Mouse (Mus musculus) lung, embryonic 14.5 days (tissue): Measurements from ENCODE around the gene Alad. TPM values are rescaled to one million over a fixed set of nuclear protein-coding genes. Genes with fewer than 3 reads are reported as not detected.

Experiments
- ATAC-seq: fragments of 200-750 bp; cut with Nextera tagmentation; 2 replicates; pipeline ENCODE4 v1.8.0; 2017; ENCODE audit warnings: mild to moderate bottlenecking, moderate TSS enrichment, moderate library complexity; ENCODE audit not compliant: insufficient read depth
- DNase-seq: peaks from one replicate; pipeline ENCODE4 v3.0.0-alpha.2; 2015
- H3K27ac ChIP-seq: fragments of 300-500 bp; sonication (generic); 2 replicates; pipeline ENCODE4 v1.5.1; 2014; ENCODE audit warnings: low read depth, mild to moderate bottlenecking, moderate library complexity
- H3K27me3 ChIP-seq: fragments of 300-500 bp; sonication (generic); 2 replicates; pipeline ENCODE4 v1.6.1; 2014; ENCODE audit warnings: low read length, control low read depth; ENCODE audit not compliant: insufficient read depth
- H3K36me3 ChIP-seq: fragments of 300-500 bp; sonication (generic); 2 replicates; pipeline ENCODE4 v1.6.1; 2014; ENCODE audit warnings: control low read depth; ENCODE audit not compliant: insufficient read depth
- H3K4me1 ChIP-seq: fragments of 300-500 bp; sonication (generic); 2 replicates; pipeline ENCODE4 v1.6.1; 2014; ENCODE audit warnings: antibody characterized with exemption, control low read depth; ENCODE audit not compliant: insufficient read depth
- H3K4me2 ChIP-seq: fragments of 300-500 bp; sonication (generic); 2 replicates; pipeline ENCODE4 v1.6.1; 2014; ENCODE audit warnings: mild to moderate bottlenecking
- H3K4me3 ChIP-seq: fragments of 300-500 bp; sonication (generic); 2 replicates; pipeline ENCODE4 v1.5.1; 2014; ENCODE audit warnings: low read depth, low read length
- H3K9ac ChIP-seq: fragments of 300-500 bp; sonication (generic); 2 replicates; pipeline ENCODE4 v1.6.1; 2014
- H3K9me3 ChIP-seq: fragments of 300-500 bp; sonication (generic); 2 replicates; pipeline ENCODE4 v1.6.1; 2016; ENCODE audit warnings: low read depth, low read length, control low read depth
- CTCF ChIP-seq: IDR thresholded peaks from 2 replicates; pipeline ENCODE4 v1.5.1; 2016; ENCODE audit warnings: antibody characterized with exemption, low read depth
- WGBS: fragments of 180-500 bp; shearing (Covaris S2); extraction: QIAGEN DNeasy Blood & Tissue Kit; methylation state at CpG from one replicate; pipeline ENCODE4 v1.1.7; 2014; 5-methylcytosine and 5-hydroxymethylcytosine counted together
- polyA plus RNA-seq: library from polyadenylated mRNA; unstranded; fragments of >200 nt; fragmentation: Nextera tagmentation; extraction: Ambion mirVana; gene quantifications from 2 replicates; pipeline ENCODE4 v1.2.1, GENCODE M21; 2014

Alad gene
- polyA plus RNA-seq, 1 experiment from 2014 or later, result 110 TPM

DNA sequence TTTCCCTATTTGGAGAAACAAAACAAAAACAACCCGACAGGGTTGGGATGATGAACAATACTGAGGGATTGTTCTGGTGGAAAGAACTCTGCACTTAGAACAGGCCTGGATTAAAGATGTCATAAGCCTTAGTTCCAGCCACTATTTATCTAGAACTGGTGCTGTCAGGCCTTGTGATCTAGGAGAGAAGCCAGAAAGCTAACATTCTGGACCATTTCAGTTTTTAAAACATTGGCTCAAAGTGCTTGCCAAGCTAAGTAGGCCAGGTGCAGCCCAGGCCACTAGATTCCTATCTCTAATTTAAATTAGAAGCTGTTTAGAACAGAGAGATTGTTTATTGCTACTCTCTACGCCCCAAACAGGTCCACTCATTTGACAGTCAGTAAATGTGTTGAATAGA lies 6.5 kb upstream of the Alad start:
- no peaks in the 10 kb centered on the region for H3K27me3 ChIP-seq
- H3K27ac ChIP-seq, result no peak overlapping the region
- H3K9ac ChIP-seq, result no peak overlapping the region
- TF ChIP-seq CTCF, result no peak
- ATAC-seq, result no peak
- peaks cover 12% of the 10 kb centered on the region; the same call in 1 of the 2 replicates for H3K36me3 ChIP-seq
- H3K4me3 ChIP-seq, result no peak overlapping the region
- WGBS, result 67% methylated on average over 2 of the region's 2 CpGs
- no peak overlapping the region for H3K4me2 ChIP-seq
- no peak for DNase-seq
- peaks cover 6% of the 10 kb centered on the region for H3K4me1 ChIP-seq
- H3K9me3 ChIP-seq, result no peaks in the 10 kb centered on the region

DNA sequence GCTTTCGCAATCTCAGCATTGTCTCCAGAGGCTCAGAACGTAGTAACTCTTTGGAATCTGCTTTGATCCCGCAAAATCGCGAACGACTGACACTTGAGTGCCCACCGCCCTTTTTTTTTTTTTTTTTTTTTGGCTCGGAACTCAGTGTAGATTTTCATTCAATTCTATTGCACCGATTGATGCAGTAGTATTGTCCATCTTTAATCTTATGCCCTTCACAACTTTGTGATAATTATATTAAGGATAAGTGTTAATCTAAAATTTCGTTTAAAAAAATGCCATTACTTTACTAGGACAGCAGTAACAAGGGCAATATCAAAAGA lies 5.7 kb upstream of the Alad start:
- Histone ChIP-seq H3K9me3 (no peaks in the 10 kb centered on the region), H3K36me3 (peaks cover 12% of the 10 kb centered on the region; the same call in 1 of the 2 replicates), H3K27me3 (no peaks in the 10 kb centered on the region), H3K4me1 (peaks cover 6% of the 10 kb centered on the region), H3K9ac (peak overlapping the region; percentile 25; the same call in 1 of the 2 replicates), H3K4me3 (peak overlapping the region; percentile 86), H3K27ac (no peak overlapping the region), H3K4me2 (peak overlapping the region; percentile 93)
- no peak for DNase-seq
- WGBS, result 2% methylated on average over 10 of the region's 10 CpGs
- no peak for ATAC-seq
- TF ChIP-seq CTCF, result no peak

DNA sequence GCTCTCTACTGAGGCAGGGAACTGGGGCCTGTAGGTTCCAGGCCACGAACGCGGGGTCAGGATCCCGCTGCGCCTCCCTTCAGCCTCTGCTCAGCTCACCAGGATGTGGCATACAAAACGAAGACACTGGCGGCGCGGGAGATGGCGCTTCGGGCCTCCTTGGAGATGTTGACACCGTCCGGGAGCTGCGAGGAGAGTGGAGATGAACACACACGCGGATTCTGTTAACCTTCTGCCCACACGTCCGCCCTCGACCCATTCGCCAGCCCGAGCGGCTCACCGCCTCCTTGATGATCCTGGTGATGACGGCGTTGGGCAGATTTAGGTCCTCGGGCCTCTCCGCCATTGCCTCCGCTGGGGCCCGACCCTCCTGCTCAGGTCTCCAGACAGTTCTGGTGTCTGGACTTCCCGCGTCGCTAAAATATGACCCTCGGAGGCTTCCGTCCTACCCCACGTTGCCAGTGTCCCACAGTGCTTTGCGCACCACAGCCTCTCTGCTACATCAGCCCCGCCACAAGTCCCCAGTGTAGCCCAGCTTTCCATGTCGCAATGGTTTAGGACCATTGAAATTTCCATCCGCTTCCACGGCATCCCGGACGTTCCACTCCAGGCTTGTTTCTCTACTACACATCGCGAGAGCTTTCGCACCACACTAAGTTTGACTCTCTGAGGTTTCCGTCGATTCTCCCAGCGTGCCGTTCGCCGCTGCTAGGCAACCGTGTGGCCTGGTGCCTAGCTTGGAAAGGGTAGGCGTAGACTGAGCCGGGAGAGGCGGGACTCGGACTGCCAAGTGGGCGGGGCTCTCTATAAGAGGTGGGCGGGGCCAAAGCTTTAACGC lies 5.2 kb upstream of the Alad start, which contains the start of the genes Pole3 and 4933430I17Rik:
Gene Pole3 (minus strand): TSS at position 418 of the 838 bp plus-strand sequence.
Gene 4933430I17Rik (plus strand): TSS at position 719 of the 838 bp plus-strand sequence.
- H3K27ac ChIP-seq, result peak within 1 kb of the TSS; percentile 92
- under 1% methylated on average over 59 of the region's 59 CpGs for WGBS
- ATAC-seq, result peak; percentile 98

DNA sequence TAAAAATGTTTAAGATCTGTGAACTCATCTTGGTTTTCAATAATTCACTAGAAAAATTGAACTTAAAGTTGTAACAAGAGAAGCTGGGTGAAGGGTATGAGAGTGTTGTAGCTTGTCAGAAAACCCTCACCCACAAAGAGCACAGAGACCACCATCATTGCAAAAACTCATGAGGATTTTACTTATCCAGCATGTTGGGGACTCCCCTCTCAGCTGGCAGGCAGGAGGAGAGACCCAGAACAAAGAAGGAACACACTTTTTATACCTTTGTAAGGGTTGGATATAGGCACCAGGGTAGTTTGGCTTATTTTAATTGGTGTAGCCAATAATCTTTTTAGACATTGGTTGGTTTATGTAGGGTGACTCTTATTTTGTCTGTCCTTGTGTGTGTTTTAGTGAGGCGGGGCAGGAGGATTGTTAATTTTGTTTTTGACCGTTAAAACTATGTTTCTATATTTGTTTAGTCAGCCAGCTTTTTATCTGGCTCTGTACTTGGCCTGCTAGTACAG lies 1.2 kb upstream of the Alad start:
- H3K4me2 ChIP-seq, result no peak overlapping the region
- DNase-seq, result no peak
- WGBS, result 87% methylated on average over 2 of the region's 2 CpGs
- H3K27me3 ChIP-seq, result no peaks in the 10 kb centered on the region
- H3K36me3 ChIP-seq, result peaks cover 12% of the 10 kb centered on the region; the same call in 1 of the 2 replicates
- no peak overlapping the region for H3K27ac ChIP-seq
- no peaks in the 10 kb centered on the region for H3K9me3 ChIP-seq
- no peak for TF ChIP-seq CTCF
- no peak for ATAC-seq
- H3K4me1 ChIP-seq, result peaks cover 26% of the 10 kb centered on the region
- no peak overlapping the region for H3K9ac ChIP-seq
- H3K4me3 ChIP-seq, result no peak overlapping the region

More for the DNA sequence above, 5.2 kb upstream of the Alad start, which contains the start of the genes Pole3 and 4933430I17Rik:
- peak; percentile 100 for DNase-seq
- Histone ChIP-seq H3K9me3 (no peaks in the 10 kb centered on the region), H3K36me3 (peaks cover 12% of the 10 kb centered on the region; the same call in 1 of the 2 replicates), H3K9ac (peak within 1 kb of the TSS; percentile 91), H3K4me1 (peaks cover 8% of the 10 kb centered on the region), H3K4me2 (peak within 1 kb of the TSS; percentile 93), H3K27me3 (no peaks in the 10 kb centered on the region), H3K4me3 (peak within 1 kb of the TSS; percentile 86)
- TF ChIP-seq CTCF, result no peak

DNA sequence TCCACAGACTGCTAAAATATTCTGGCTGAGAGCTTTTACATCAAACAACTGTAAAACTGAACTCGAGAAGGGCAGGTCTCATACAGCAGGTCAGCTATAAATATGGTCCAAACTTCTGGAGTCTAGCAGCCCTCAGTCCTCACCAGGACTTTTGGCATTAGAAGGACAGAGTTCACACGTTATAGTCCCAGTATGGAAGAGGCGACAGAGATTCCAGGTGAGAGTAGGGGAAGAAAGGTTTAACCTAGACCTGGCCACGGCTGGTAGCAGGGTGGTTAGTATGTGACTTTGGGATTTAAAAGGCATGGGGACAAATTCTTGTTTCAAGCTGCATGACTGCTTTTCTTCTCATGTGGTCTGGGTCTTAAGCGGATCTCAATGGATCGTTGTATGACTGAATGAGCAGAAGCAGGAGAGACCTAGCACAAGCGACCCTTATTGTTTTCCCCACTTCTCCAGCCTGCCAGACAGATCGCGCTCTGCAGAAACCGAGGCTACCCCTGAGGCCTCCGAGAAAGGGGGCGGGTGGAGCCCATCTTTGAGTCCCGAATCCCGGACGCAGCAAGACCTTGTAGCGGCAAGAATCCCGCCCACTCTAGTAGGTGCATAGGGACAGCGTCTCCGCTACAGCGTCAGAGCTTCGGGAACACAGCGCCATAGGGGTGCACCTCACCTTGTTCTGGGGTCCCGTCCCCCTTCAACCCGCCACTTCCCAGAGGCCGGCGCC lies 433 bp downstream of the Alad start:
- Histone ChIP-seq H3K9me3 (no peaks in the 10 kb centered on the region), H3K4me1 (peaks cover 31% of the 10 kb centered on the region), H3K9ac (peak overlapping the region; percentile 76), H3K4me3 (peak overlapping the region; percentile 72), H3K4me2 (peak overlapping the region; percentile 81), H3K27ac (peak overlapping the region; percentile 92), H3K36me3 (peaks cover 12% of the 10 kb centered on the region; the same call in 1 of the 2 replicates), H3K27me3 (no peaks in the 10 kb centered on the region)
- DNase-seq (no peak), ATAC-seq (peak; percentile 75)
- TF ChIP-seq CTCF, result no peak
- WGBS, result 1% methylated on average over 26 of the region's 26 CpGs

DNA sequence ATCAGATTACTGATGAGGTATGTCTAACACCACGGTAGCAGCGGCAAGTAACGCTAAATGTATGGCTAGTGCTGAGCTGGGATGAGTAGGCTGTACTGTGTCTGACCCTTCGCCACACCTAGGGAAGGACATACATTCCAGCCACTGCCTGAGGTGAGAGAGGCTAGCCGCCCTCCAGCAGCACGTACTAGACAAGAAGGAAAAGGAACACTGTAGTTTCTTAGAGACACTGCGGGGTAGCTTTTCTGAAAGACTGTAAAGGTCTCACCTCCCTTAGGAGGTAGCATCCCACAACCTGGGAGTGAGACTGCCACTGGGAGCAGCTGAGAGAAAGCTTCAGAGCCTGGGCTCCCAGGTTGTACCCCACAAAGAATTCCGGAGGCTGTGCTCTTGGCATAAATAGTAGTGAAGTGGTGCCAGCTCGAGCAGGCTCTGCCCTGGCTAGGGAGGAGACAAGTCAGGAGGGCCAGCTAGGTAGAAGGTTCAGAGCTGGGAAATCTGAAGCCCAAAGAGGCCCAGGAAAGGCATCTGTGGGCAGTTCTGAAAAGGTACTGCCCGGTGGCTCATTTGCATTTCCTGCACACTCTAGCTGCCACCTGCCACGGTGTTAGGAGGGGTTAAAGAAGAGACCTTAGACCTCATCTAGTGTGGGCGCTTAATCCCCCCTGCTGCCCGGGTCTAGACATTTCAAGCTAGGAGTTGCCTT lies 1.1 kb downstream of the Alad start:
- Histone ChIP-seq H3K4me3 (peak overlapping the region; percentile 72), H3K9ac (peak overlapping the region; percentile 76), H3K9me3 (no peaks in the 10 kb centered on the region), H3K4me2 (peak overlapping the region; percentile 81), H3K4me1 (peaks cover 26% of the 10 kb centered on the region), H3K27ac (peak overlapping the region; percentile 92; the same call in 1 of the 2 replicates), H3K36me3 (peaks cover 12% of the 10 kb centered on the region; the same call in 1 of the 2 replicates), H3K27me3 (no peaks in the 10 kb centered on the region)
- ATAC-seq (no peak), DNase-seq (peak; percentile 19)
- TF ChIP-seq CTCF, result no peak
- WGBS, result 37% methylated on average over 13 of the region's 13 CpGs
